25 mouse cellular contexts compared by ENCODE assay signal in genomic region chr9:62843356-62844024, GRCm38 (mm10). TPM values are rescaled to one million over a fixed set of nuclear protein-coding genes. Genes with fewer than 3 reads are reported as not detected.
DNase-seq lines count a peak whose midpoint lies in the region; ATAC-seq lines count a peak whose summit lies in the region.
"Had no signal": no experiment of that assay in that cellular context is flagged by ENCODE, and none has a peak within 500 bp of the region (broad histone marks: within the 10 kb centered on the region; RNA-seq: fewer than 3 reads in every experiment).

No protein-coding gene starts in this region.

- peaks cover 43% of the 10 kb centered on the region for H3K4me1 ChIP-seq in liver, embryonic 13.5 days (replicated peaks)
- peaks cover 26% of the 10 kb centered on the region for H3K4me1 ChIP-seq in liver, embryonic 11.5 days (replicated peaks; ENCODE audit: control insufficient read depth, insufficient read depth, low read length)
- peaks cover 13% of the 10 kb centered on the region for H3K4me1 ChIP-seq in forebrain, embryonic 13.5 days

- H3K9ac ChIP-seq in liver, embryonic 13.5 days: no peak overlapping the region
- no peak overlapping the region for H3K9ac ChIP-seq in liver, embryonic 11.5 days (ENCODE audit: low read depth, low read length)
- H3K9ac ChIP-seq in forebrain, embryonic 13.5 days: no peak overlapping the region
- H3K9ac ChIP-seq: embryonic facial prominence, embryonic 12.5 days; embryonic facial prominence, embryonic 15.5 days; forebrain, embryonic 12.5 days; forebrain, embryonic 15.5 days; forebrain, postnatal 0 days had no signal

- no peaks in the 10 kb centered on the region for H3K27me3 ChIP-seq in liver, embryonic 13.5 days
- H3K27me3 ChIP-seq in liver, embryonic 11.5 days (replicated peaks; ENCODE audit: control insufficient read depth, insufficient read depth, low read length): no peaks in the 10 kb centered on the region
- no peaks in the 10 kb centered on the region for H3K27me3 ChIP-seq in forebrain, embryonic 13.5 days
- H3K27me3 ChIP-seq: embryonic facial prominence, embryonic 12.5 days; embryonic facial prominence, embryonic 15.5 days; forebrain, embryonic 15.5 days had no signal

- H3K4me2 ChIP-seq in liver, embryonic 13.5 days: no peak overlapping the region
- H3K4me2 ChIP-seq in liver, embryonic 11.5 days: no peak overlapping the region
- no peak overlapping the region for H3K4me2 ChIP-seq in forebrain, embryonic 13.5 days
- H3K4me2 ChIP-seq: embryonic facial prominence, embryonic 12.5 days; embryonic facial prominence, embryonic 15.5 days; forebrain, embryonic 12.5 days; forebrain, embryonic 15.5 days had no signal

- H3K4me3 ChIP-seq in liver, embryonic 13.5 days (replicated peaks): no peak overlapping the region
- no peak overlapping the region for H3K4me3 ChIP-seq in liver, embryonic 11.5 days (ENCODE audit: low read depth, low read length)
- no peak overlapping the region for H3K4me3 ChIP-seq in forebrain, embryonic 13.5 days
- H3K4me3 ChIP-seq: embryonic facial prominence, embryonic 12.5 days; embryonic facial prominence, embryonic 15.5 days; erythroblast, embryonic 14.5 days; forebrain, embryonic 10.5 days; forebrain, embryonic 12.5 days; forebrain, embryonic 15.5 days had no signal

- DNase-seq in heart, adult 11 months: peak; percentile 82
- DNase-seq in heart, adult 18-20 months: no peak
- DNase-seq in liver, embryonic 13.5 days: no peak
- no peak for DNase-seq in liver, embryonic 11.5 days (ENCODE audit: low spot score)
- DNase-seq in testis, postnatal 14 days (ENCODE audit: low spot score): peak; percentile 2
- no peak for DNase-seq in testis, postnatal 10 days (ENCODE audit: low spot score)
- peak; percentile 54 for DNase-seq in yolk sac, embryonic 10.5 days (ENCODE audit: low spot score)
- DNase-seq: adrenal gland, adult 2 months; adrenal gland, postnatal 10 days; adrenal gland, postnatal 25 days; cerebellum, adult 11 months; cerebellum, adult 18-20 months; cerebellum, adult 8-10 months; cerebellum, adult 9-11 months; cerebellum, postnatal 14 days; cerebellum, postnatal 36 days; embryo, embryonic 11 days; forebrain, postnatal 0 days had no signal

- 73% methylated on average over 10 of the region's 10 CpGs for WGBS in liver, embryonic 13.5 days (ENCODE audit: insufficient replicate concordance)
- 80% methylated on average over 10 of the region's 10 CpGs for WGBS in liver, embryonic 11.5 days
- 77% methylated on average over 10 of the region's 10 CpGs for WGBS in forebrain, embryonic 13.5 days

- no peaks in the 10 kb centered on the region for H3K9me3 ChIP-seq in liver, embryonic 13.5 days (replicated peaks)
- no peaks in the 10 kb centered on the region for H3K9me3 ChIP-seq in liver, embryonic 11.5 days (ENCODE audit: control insufficient read depth, low read length)
- no peaks in the 10 kb centered on the region for H3K9me3 ChIP-seq in forebrain, embryonic 13.5 days (replicated peaks)
- H3K9me3 ChIP-seq: embryonic facial prominence, embryonic 12.5 days; embryonic facial prominence, embryonic 15.5 days; forebrain, embryonic 10.5 days; forebrain, embryonic 12.5 days; forebrain, embryonic 15.5 days had no signal

- H3K36me3 ChIP-seq in liver, embryonic 13.5 days: peaks cover 19% of the 10 kb centered on the region
- H3K36me3 ChIP-seq in liver, embryonic 11.5 days (ENCODE audit: control insufficient read depth, insufficient read depth, low read length): peaks cover 3% of the 10 kb centered on the region; the same call in 1 of the 2 replicates
- no peaks in the 10 kb centered on the region for H3K36me3 ChIP-seq in forebrain, embryonic 13.5 days (ENCODE audit: poor library complexity, severe bottlenecking)
- H3K36me3 ChIP-seq: embryonic facial prominence, embryonic 12.5 days; forebrain, embryonic 12.5 days; forebrain, embryonic 15.5 days had no signal

- H3K27ac ChIP-seq in liver, embryonic 13.5 days: peak overlapping the region; percentile 18; the same call in 1 of the 2 replicates
- H3K27ac ChIP-seq in liver, embryonic 11.5 days (ENCODE audit: low read depth, low read length): no peak overlapping the region
- no peak overlapping the region for H3K27ac ChIP-seq in forebrain, embryonic 13.5 days
- H3K27ac ChIP-seq: embryonic facial prominence, embryonic 12.5 days; embryonic facial prominence, embryonic 15.5 days; forebrain, embryonic 10.5 days; forebrain, embryonic 12.5 days; forebrain, embryonic 15.5 days had no signal

- ATAC-seq in liver, embryonic 13.5 days (ENCODE audit: low read depth): no peak
- ATAC-seq in liver, embryonic 11.5 days (replicated peaks; ENCODE audit: low FRiP score): no peak
- no peak for ATAC-seq in forebrain, embryonic 13.5 days
- ATAC-seq: forebrain, embryonic 15.5 days; forebrain, postnatal 0 days had no signal

RNA-seq across cellular contexts. Expression of gene Cln6, which starts 4.9 kb away (rescaled TPM):
- 10 to 100 TPM; 25.8 TPM for total RNA-seq in heart, adult 18-20 months (2021)
- polyA plus RNA-seq in liver, embryonic 13.5 days (2015; fragmentation: Nextera tagmentation; extraction: Ambion mirVana): 14.9 and 15.4 TPM in 2 replicates
- polyA plus RNA-seq in liver, embryonic 11.5 days (2014; fragmentation: Nextera tagmentation; extraction: Ambion mirVana): 32.2 and 34.3 TPM in 2 replicates
- polyA plus RNA-seq in forebrain, embryonic 13.5 days (2015; fragmentation: Nextera tagmentation; extraction: Ambion mirVana): 6.9 and 8.0 TPM in 2 replicates

RNA-seq across cellular contexts. Expression of gene Calml4, which starts 14.4 kb away (rescaled TPM):
- total RNA-seq in heart, adult 18-20 months (2021): under 1 TPM; 0.17 to 0.90 TPM
- 1.8 TPM in 2 replicates for polyA plus RNA-seq in liver, embryonic 13.5 days (2015; fragmentation: Nextera tagmentation; extraction: Ambion mirVana)
- polyA plus RNA-seq in liver, embryonic 11.5 days (2014; fragmentation: Nextera tagmentation; extraction: Ambion mirVana): 1.8 and 2.6 TPM in 2 replicates
- 6.5 and 8.6 TPM in 2 replicates for polyA plus RNA-seq in forebrain, embryonic 13.5 days (2015; fragmentation: Nextera tagmentation; extraction: Ambion mirVana)
- polyA plus RNA-seq: erythroblast, embryonic 14.5 days had no signal

RNA-seq across cellular contexts. Expression of gene Fem1b, which starts 31.8 kb away (rescaled TPM):
- 10 to 100 TPM; 15.8 to 16.1 TPM for total RNA-seq in heart, adult 18-20 months (2021)
- 9.4 and 12.4 TPM in 2 replicates for polyA plus RNA-seq in liver, embryonic 13.5 days (2015; fragmentation: Nextera tagmentation; extraction: Ambion mirVana)
- 30.4 and 33.6 TPM in 2 replicates for polyA plus RNA-seq in liver, embryonic 11.5 days (2014; fragmentation: Nextera tagmentation; extraction: Ambion mirVana)
- 36.6 and 40.8 TPM in 2 replicates for polyA plus RNA-seq in forebrain, embryonic 13.5 days (2015; fragmentation: Nextera tagmentation; extraction: Ambion mirVana)

Comparison
In these comparisons a context has a peak if more than half of its experiments do, and no peak if none do; other contexts are left out.
1. DNase-seq: peak in heart, adult 11 months (single experiment), testis, postnatal 14 days (single experiment) and yolk sac, embryonic 10.5 days (single experiment); none in heart, adult 18-20 months (0 of 2), liver, embryonic 13.5 days (single experiment), liver, embryonic 11.5 days (single experiment) and testis, postnatal 10 days (single experiment).